Mouse (Mus musculus): ENCODE data around the gene Cbx1.

Gene Cbx1

GRCm38 (mm10) chr11:96788871-96789795 is at the start of gene Cbx1:
Gene Cbx1 (plus strand): TSS chr11:96789127.
- peak; percentile 78 to 82 for DNase-seq (ENCODE audit: low spot score in 2 of 2)

- no peak for DNase-seq (ENCODE audit: low spot score in 2 of 2)
Measured at GRCm38 (mm10) chr11:96740796-96741195, 48.1 kb upstream of the Cbx1 start.

GRCm38 (mm10) chr11:96741995-96742394 is 46.9 kb upstream of the Cbx1 start:
- no peak for DNase-seq (ENCODE audit: low spot score in 2 of 2)

- no peak for DNase-seq (ENCODE audit: low spot score in 2 of 2)
Measured at GRCm38 (mm10) chr11:96743000-96743399, 45.9 kb upstream of the Cbx1 start.

- no peak for DNase-seq (ENCODE audit: low spot score in 2 of 2)
Measured at GRCm38 (mm10) chr11:96743891-96744290, 45.0 kb upstream of the Cbx1 start.

GRCm38 (mm10) chr11:96746648-96747047 is 42.3 kb upstream of the Cbx1 start:
- DNase-seq (ENCODE audit: low spot score in 2 of 2), result no peak

- DNase-seq (ENCODE audit: low spot score in 2 of 2), result no peak
Measured at GRCm38 (mm10) chr11:96747555-96747954, 41.4 kb upstream of the Cbx1 start.

GRCm38 (mm10) chr11:96755298-96755697 is 33.6 kb upstream of the Cbx1 start:
- DNase-seq (ENCODE audit: low spot score in 2 of 2), result no peak

GRCm38 (mm10) chr11:96757421-96757820 is 31.5 kb upstream of the Cbx1 start:
- no peak for DNase-seq (ENCODE audit: low spot score in 2 of 2)

- no peak for DNase-seq (ENCODE audit: low spot score in 2 of 2)
Measured at GRCm38 (mm10) chr11:96758402-96758801, 30.5 kb upstream of the Cbx1 start.

GRCm38 (mm10) chr11:96760042-96760441 is 28.9 kb upstream of the Cbx1 start:
- DNase-seq (ENCODE audit: low spot score in 2 of 2), result no peak

GRCm38 (mm10) chr11:96761984-96762383 is 26.9 kb upstream of the Cbx1 start:
- DNase-seq (ENCODE audit: low spot score in 2 of 2), result no peak

GRCm38 (mm10) chr11:96762742-96763470 is 26.0 kb upstream of the Cbx1 start:
- DNase-seq (ENCODE audit: low spot score in 2 of 2), result no peak

GRCm38 (mm10) chr11:96764511-96765350 is 24.2 kb upstream of the Cbx1 start:
- no peak for DNase-seq (ENCODE audit: low spot score in 2 of 2)

- DNase-seq (ENCODE audit: low spot score in 2 of 2), result no peak
Measured at GRCm38 (mm10) chr11:96765645-96766044, 23.3 kb upstream of the Cbx1 start.

- no peak for DNase-seq (ENCODE audit: low spot score in 2 of 2)
Measured at GRCm38 (mm10) chr11:96766555-96766954, 22.4 kb upstream of the Cbx1 start.

GRCm38 (mm10) chr11:96767096-96767495 is 21.8 kb upstream of the Cbx1 start:
- no peak for DNase-seq (ENCODE audit: low spot score in 2 of 2)

- no peak for DNase-seq (ENCODE audit: low spot score in 2 of 2)
Measured at GRCm38 (mm10) chr11:96768240-96768639, 20.7 kb upstream of the Cbx1 start.

- no peak for DNase-seq (ENCODE audit: low spot score in 2 of 2)
Measured at GRCm38 (mm10) chr11:96771274-96771975, 17.5 kb upstream of the Cbx1 start.

GRCm38 (mm10) chr11:96772413-96772812 is 16.5 kb upstream of the Cbx1 start:
- no peak for DNase-seq (ENCODE audit: low spot score in 2 of 2)

GRCm38 (mm10) chr11:96774536-96774935 is 14.4 kb upstream of the Cbx1 start:
- no peak for DNase-seq (ENCODE audit: low spot score in 2 of 2)

Data from frontal cortex, postnatal 25 days (tissue).